Mouse (Mus musculus): ENCODE data around the gene Pou3f3. TPM values are rescaled to one million over a fixed set of nuclear protein-coding genes. Genes with fewer than 3 reads are reported as not detected.

Pou3f3 gene
- polyA plus RNA-seq, 1 experiment from 2014 or later: 0.28 TPM

GRCm38 (mm10) chr1:42697756-42698583, 2.4 kb downstream of the Pou3f3 start:
- DNase-seq (ENCODE audit: low spot score) (peak; percentile 84), ATAC-seq (replicated peaks; ENCODE audit: low FRiP score, low TSS enrichment, low read depth) (0 out of 2 replicates have a peak, but pooled peaks have one; percentile 21)
- Histone ChIP-seq H3K36me3 (ENCODE audit: control insufficient read depth, insufficient read depth, low read length) (no peaks in the 10 kb centered on the region), H3K4me1 (replicated peaks; ENCODE audit: control insufficient read depth, insufficient read depth, low read length) (peaks cover 17% of the 10 kb centered on the region; the same call in 1 of the 2 replicates), H3K9ac (ENCODE audit: low read length) (no peak overlapping the region), H3K27me3 (replicated peaks; ENCODE audit: control insufficient read depth, insufficient read depth, low read length) (peaks cover 95% of the 10 kb centered on the region), H3K27ac (ENCODE audit: low read depth) (no peak overlapping the region), H3K4me3 (ENCODE audit: low read depth, low read length) (peak overlapping the region; percentile 40), H3K4me2 (ENCODE audit: low read length) (peak overlapping the region; percentile 67), H3K9me3 (ENCODE audit: control insufficient read depth, low read length) (no peaks in the 10 kb centered on the region)
- under 1% methylated on average over 77 of the region's 80 CpGs for WGBS

- no peaks in the 10 kb centered on the region for H3K36me3 ChIP-seq (ENCODE audit: control insufficient read depth, insufficient read depth, low read length)
- peak overlapping the region; percentile 67 for H3K4me2 ChIP-seq (ENCODE audit: low read length)
- H3K4me1 ChIP-seq (replicated peaks; ENCODE audit: control insufficient read depth, insufficient read depth, low read length): peaks cover 17% of the 10 kb centered on the region; the same call in 1 of the 2 replicates
- DNase-seq (ENCODE audit: low spot score) (no peak), ATAC-seq (replicated peaks; ENCODE audit: low FRiP score, low TSS enrichment, low read depth) (no peak)
- H3K4me3 ChIP-seq (ENCODE audit: low read depth, low read length): peak overlapping the region; percentile 40
- no peaks in the 10 kb centered on the region for H3K9me3 ChIP-seq (ENCODE audit: control insufficient read depth, low read length)
- WGBS: 2% methylated on average over 52 of the region's 57 CpGs
- no peak overlapping the region for H3K27ac ChIP-seq (ENCODE audit: low read depth)
- peaks cover 95% of the 10 kb centered on the region for H3K27me3 ChIP-seq (replicated peaks; ENCODE audit: control insufficient read depth, insufficient read depth, low read length)
- no peak overlapping the region for H3K9ac ChIP-seq (ENCODE audit: low read length)
These were observed 3.2 kb downstream of the Pou3f3 start for GRCm38 (mm10) chr1:42698584-42699333.

- Histone ChIP-seq H3K4me2 (ENCODE audit: low read length) (no peak overlapping the region), H3K9ac (ENCODE audit: low read length) (no peak overlapping the region), H3K4me1 (replicated peaks; ENCODE audit: control insufficient read depth, insufficient read depth, low read length) (peaks cover 17% of the 10 kb centered on the region; the same call in 1 of the 2 replicates), H3K9me3 (ENCODE audit: control insufficient read depth, low read length) (no peaks in the 10 kb centered on the region), H3K4me3 (ENCODE audit: low read depth, low read length) (0 out of 2 replicates have a peak overlapping the region, but pooled peaks have one; percentile 2), H3K27ac (ENCODE audit: low read depth) (no peak overlapping the region), H3K36me3 (ENCODE audit: control insufficient read depth, insufficient read depth, low read length) (no peaks in the 10 kb centered on the region), H3K27me3 (replicated peaks; ENCODE audit: control insufficient read depth, insufficient read depth, low read length) (peaks cover 96% of the 10 kb centered on the region)
- ATAC-seq (replicated peaks; ENCODE audit: low FRiP score, low TSS enrichment, low read depth): no peak
- DNase-seq (ENCODE audit: low spot score): peak; percentile 68
- WGBS: 1% methylated on average over 19 of the region's 19 CpGs
These were observed 3.9 kb downstream of the Pou3f3 start for GRCm38 (mm10) chr1:42699471-42699871.

DNA sequence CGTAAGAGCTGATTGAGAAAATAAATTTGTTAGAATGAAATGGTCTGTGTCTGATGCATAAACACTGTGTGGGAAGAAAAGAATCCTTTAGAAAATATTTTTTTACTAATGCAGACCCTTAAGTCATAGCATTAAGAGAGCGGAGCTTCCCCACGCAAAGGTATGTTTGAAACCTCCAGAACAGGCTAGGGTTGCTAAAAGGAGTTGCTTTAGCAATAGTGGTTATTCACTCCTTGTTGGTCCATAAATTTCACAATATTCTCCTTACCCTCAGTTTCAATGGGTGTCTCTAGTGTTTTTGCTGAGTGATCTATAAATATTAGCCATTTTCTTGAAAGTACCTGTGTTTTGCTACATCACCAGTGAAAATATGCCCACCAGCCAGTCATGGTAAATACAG, 4.6 kb downstream of the Pou3f3 start:
- H3K4me2 ChIP-seq (ENCODE audit: low read length): no peak overlapping the region
- whole genome bisulfite sequencing: 12% methylated on average over 3 of the region's 3 CpGs
- H3K27me3 ChIP-seq (replicated peaks; ENCODE audit: control insufficient read depth, insufficient read depth, low read length): peaks cover 96% of the 10 kb centered on the region
- H3K9ac ChIP-seq (ENCODE audit: low read length): no peak overlapping the region
- H3K9me3 ChIP-seq (ENCODE audit: control insufficient read depth, low read length): no peaks in the 10 kb centered on the region
- H3K36me3 ChIP-seq (ENCODE audit: control insufficient read depth, insufficient read depth, low read length): no peaks in the 10 kb centered on the region
- no peak overlapping the region for H3K27ac ChIP-seq (ENCODE audit: low read depth)
- peaks cover 11% of the 10 kb centered on the region; the same call in 1 of the 2 replicates for H3K4me1 ChIP-seq (replicated peaks; ENCODE audit: control insufficient read depth, insufficient read depth, low read length)
- no peak for DNase-seq (ENCODE audit: low spot score)
- ATAC-seq (replicated peaks; ENCODE audit: low FRiP score, low TSS enrichment, low read depth): no peak
- H3K4me3 ChIP-seq (ENCODE audit: low read depth, low read length): no peak overlapping the region

DNA sequence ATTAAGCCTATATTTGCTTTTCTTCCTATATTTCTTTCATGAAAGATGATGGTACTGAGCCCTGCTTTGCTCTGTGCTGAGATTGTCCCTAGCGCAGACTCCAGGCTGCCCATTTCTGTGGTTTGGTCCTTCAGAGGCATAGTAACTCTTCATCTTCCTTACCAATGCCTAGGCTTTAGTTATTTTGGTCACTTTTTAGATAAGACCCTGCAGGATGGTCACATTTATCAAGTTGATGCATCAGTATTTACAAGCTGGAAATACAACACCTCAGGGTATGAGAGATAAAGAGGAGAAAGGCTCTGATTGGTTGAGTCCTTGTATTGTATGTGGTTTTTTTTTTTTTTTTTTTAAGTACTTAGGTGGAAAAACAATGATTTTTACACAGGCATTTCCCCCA, 5.2 kb downstream of the Pou3f3 start:
- Histone ChIP-seq H3K9me3 (ENCODE audit: control insufficient read depth, low read length) (no peaks in the 10 kb centered on the region), H3K4me1 (replicated peaks; ENCODE audit: control insufficient read depth, insufficient read depth, low read length) (peaks cover 10% of the 10 kb centered on the region; the same call in 1 of the 2 replicates), H3K4me3 (ENCODE audit: low read depth, low read length) (no peak overlapping the region), H3K27me3 (replicated peaks; ENCODE audit: control insufficient read depth, insufficient read depth, low read length) (peaks cover 96% of the 10 kb centered on the region), H3K9ac (ENCODE audit: low read length) (no peak overlapping the region), H3K27ac (ENCODE audit: low read depth) (no peak overlapping the region), H3K4me2 (ENCODE audit: low read length) (no peak overlapping the region), H3K36me3 (ENCODE audit: control insufficient read depth, insufficient read depth, low read length) (no peaks in the 10 kb centered on the region)
- DNase-seq (ENCODE audit: low spot score) (no peak), ATAC-seq (replicated peaks; ENCODE audit: low FRiP score, low TSS enrichment, low read depth) (no peak)
- WGBS: 12% methylated on average over 1 of the region's 1 CpGs

DNA sequence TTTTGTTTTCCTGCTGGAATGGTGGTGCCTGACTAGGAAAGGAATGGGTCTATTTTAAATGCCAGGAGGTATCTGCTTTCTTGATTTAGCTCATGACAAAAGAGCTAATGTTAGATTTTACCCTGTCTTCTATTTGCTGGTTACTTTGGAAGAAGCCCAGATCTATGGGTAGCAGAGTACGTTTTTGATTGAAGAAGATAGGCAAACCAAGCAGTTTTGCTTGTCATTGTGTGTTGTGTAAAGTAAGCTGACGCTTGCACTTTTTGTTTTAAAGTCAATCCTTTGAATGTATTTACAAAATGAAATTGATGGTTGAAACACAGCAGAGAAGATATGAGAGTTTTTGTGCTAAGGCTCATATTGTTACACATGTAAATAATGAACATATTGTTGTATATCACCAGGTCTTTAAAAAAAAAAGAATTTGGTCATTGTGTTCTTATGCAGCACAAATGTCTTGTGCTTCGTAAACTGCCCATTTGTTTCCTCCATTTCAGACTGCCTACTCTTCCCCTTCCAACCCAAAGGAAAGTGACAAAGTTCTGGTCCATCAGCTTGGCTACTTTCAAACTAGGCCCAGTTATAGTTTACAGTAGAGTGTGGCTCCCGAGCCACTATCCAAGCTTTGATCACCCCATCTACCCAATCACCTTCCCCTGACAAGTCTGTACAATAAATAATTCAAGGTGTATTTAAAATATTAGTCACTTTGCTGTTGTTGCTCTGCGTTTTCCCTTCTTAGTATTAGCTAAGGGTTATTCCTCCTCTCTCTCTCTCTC, 6.5 kb downstream of the Pou3f3 start:
- ATAC-seq (replicated peaks; ENCODE audit: low FRiP score, low TSS enrichment, low read depth) (no peak), DNase-seq (ENCODE audit: low spot score) (no peak)
- H3K4me1 ChIP-seq (replicated peaks; ENCODE audit: control insufficient read depth, insufficient read depth, low read length): peaks cover 5% of the 10 kb centered on the region; the same call in 1 of the 2 replicates
- no peak overlapping the region for H3K4me2 ChIP-seq (ENCODE audit: low read length)
- H3K27me3 ChIP-seq (replicated peaks; ENCODE audit: control insufficient read depth, insufficient read depth, low read length): peaks cover 97% of the 10 kb centered on the region
- no peak overlapping the region for H3K9ac ChIP-seq (ENCODE audit: low read length)
- H3K9me3 ChIP-seq (ENCODE audit: control insufficient read depth, low read length): no peaks in the 10 kb centered on the region
- no peaks in the 10 kb centered on the region for H3K36me3 ChIP-seq (ENCODE audit: control insufficient read depth, insufficient read depth, low read length)
- 15% methylated on average over 5 of the region's 5 CpGs for WGBS
- no peak overlapping the region for H3K4me3 ChIP-seq (ENCODE audit: low read depth, low read length)
- no peak overlapping the region for H3K27ac ChIP-seq (ENCODE audit: low read depth)

GRCm38 (mm10) chr1:42702984-42703383, 7.4 kb downstream of the Pou3f3 start:
- H3K4me2 ChIP-seq (ENCODE audit: low read length): no peak overlapping the region

DNA sequence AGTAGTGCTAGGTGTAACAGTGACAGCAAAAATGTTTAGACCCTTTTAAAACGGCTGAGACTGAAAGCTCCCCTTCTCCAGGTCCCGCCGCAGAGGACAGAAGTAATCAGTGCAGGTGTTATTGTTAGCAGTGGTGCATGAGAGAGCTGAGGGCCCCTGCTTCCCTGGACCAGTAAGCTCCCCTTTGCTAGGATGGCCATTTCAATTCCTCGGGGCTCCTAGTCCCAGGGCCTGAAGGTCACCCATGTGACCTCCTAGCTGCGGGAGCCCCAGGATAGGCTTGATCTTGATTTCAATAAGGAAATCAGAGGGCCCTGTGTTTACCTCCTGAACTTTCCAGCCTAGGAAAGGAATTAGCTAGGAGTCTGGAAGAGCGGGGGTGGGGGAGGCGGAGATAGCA, 7.9 kb downstream of the Pou3f3 start:
- no peak for DNase-seq (ENCODE audit: low spot score)
- no peak overlapping the region for H3K4me3 ChIP-seq (ENCODE audit: low read depth, low read length)
- WGBS: 3% methylated on average over 7 of the region's 7 CpGs

More at GRCm38 (mm10) chr1:42702984-42703383, 7.4 kb downstream of the Pou3f3 start:
- Histone ChIP-seq H3K9ac (ENCODE audit: low read length) (no peak overlapping the region), H3K36me3 (ENCODE audit: control insufficient read depth, insufficient read depth, low read length) (no peaks in the 10 kb centered on the region), H3K4me3 (ENCODE audit: low read depth, low read length) (no peak overlapping the region), H3K9me3 (ENCODE audit: control insufficient read depth, low read length) (no peaks in the 10 kb centered on the region), H3K27ac (ENCODE audit: low read depth) (no peak overlapping the region), H3K4me1 (replicated peaks; ENCODE audit: control insufficient read depth, insufficient read depth, low read length) (peaks cover 5% of the 10 kb centered on the region; the same call in 1 of the 2 replicates), H3K27me3 (replicated peaks; ENCODE audit: control insufficient read depth, insufficient read depth, low read length) (peaks cover 97% of the 10 kb centered on the region)
- DNase-seq (ENCODE audit: low spot score) (no peak), ATAC-seq (replicated peaks; ENCODE audit: low FRiP score, low TSS enrichment, low read depth) (no peak)
- WGBS: 2% methylated on average over 9 of the region's 9 CpGs

More for the DNA sequence above, 7.9 kb downstream of the Pou3f3 start:
- Histone ChIP-seq H3K27me3 (replicated peaks; ENCODE audit: control insufficient read depth, insufficient read depth, low read length) (peaks cover 97% of the 10 kb centered on the region), H3K27ac (ENCODE audit: low read depth) (no peak overlapping the region), H3K9ac (ENCODE audit: low read length) (no peak overlapping the region), H3K4me2 (ENCODE audit: low read length) (no peak overlapping the region), H3K4me1 (replicated peaks; ENCODE audit: control insufficient read depth, insufficient read depth, low read length) (peaks cover 3% of the 10 kb centered on the region; the same call in 1 of the 2 replicates), H3K36me3 (ENCODE audit: control insufficient read depth, insufficient read depth, low read length) (no peaks in the 10 kb centered on the region), H3K9me3 (ENCODE audit: control insufficient read depth, low read length) (no peaks in the 10 kb centered on the region)
- no peak; the same call in 1 of the 2 replicates for ATAC-seq (replicated peaks; ENCODE audit: low FRiP score, low TSS enrichment, low read depth)

Measured in intestine, embryonic 14.5 days (tissue).